Mouse (Mus musculus) left cerebral cortex, postnatal 36 days (tissue): ENCODE results near the gene Mfsd2b. TPM values are rescaled to one million over a fixed set of nuclear protein-coding genes. Genes with fewer than 3 reads are reported as not detected.

Experiments used
- DNase-seq, 2 experiments: peaks; one replicate each; pipeline ENCODE4 v3.0.0; 2021 to 2022; ENCODE audit warnings: low spot score in 2 of 2, mixed read lengths in 1 of 2
- intact Hi-C: fragments of 180-260 bp; cut with DNase I; formaldehyde crosslinking; loops from one replicate; pipeline ENCODE4 v1.15.1; 2025
- total RNA-seq, 2 experiments: library from RNA; stranded (reverse); gene quantifications; 2 replicates each; pipeline ENCODE4 v1.2.3; 2021

Mfsd2b gene
- total RNA-seq, 2 experiments from 2014 or later, result 0.54 to 1.1 TPM

DNA sequence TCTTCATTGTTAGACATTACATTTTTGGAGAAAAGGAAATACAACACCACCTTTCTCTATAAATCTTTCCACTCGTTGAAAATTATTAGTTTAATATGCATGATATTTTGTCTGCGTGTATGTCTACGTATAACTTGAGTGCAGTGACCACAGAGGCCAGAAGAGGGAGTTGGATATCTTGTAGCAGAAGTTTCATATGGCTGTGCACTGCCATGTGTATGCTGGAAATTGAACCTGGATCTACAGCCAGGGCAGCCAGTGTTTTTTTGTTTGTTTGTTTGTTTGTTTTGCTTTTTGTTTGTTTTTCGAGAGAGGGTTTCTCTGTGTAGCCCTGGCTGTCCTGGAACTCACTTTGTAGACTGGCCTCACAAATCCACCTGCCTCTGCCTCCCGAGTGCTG, 4.9 kb upstream of the Mfsd2b start:
- no peak for DNase-seq
- intact Hi-C loops, result no loop called here

GRCm38 (mm10) chr12:4878296-4878783, 4.2 kb upstream of the Mfsd2b start:
- DNase-seq, result no peak
- intact Hi-C loops, result no loop called here

GRCm38 (mm10) chr12:4875623-4876022, 1.5 kb upstream of the Mfsd2b start:
- intact Hi-C loops, result no loop called here
- DNase-seq, result no peak

- DNase-seq, result no peak
- intact Hi-C loops, result no loop called here
Measured at GRCm38 (mm10) chr12:4873531-4873930, 628 bp downstream of the Mfsd2b start.

DNA sequence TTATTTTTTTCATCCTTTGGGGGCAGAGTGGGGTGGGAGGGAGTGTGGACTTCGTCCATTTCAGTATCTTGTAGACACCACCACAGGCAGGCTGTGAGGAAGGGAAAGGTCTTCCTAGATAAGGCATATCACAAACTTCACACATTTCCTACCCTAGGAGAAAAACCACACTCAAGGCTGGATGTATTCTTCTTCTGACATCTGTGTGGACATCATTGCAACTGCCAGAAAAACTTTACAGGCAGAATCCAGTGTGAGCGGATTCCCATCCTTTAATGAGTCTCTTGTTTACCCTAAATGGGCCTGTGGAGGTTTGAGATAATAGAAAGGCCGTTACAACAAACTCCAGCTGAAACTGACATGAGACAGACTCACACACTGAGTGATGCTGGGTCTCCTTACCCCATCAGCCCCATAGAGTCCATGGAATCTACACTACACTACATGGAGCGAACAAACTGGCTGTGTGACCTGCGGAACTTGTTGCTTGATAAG, 1.1 kb downstream of the Mfsd2b start:
- intact Hi-C loops, result no loop called here
- no peak for DNase-seq

- intact Hi-C loops, result no loop called here
- no peak for DNase-seq
Measured at GRCm38 (mm10) chr12:4872273-4872672, 1.9 kb downstream of the Mfsd2b start.

- DNase-seq, result no peak
- intact Hi-C loops, result no loop called here
Measured at GRCm38 (mm10) chr12:4871260-4871659, 2.9 kb downstream of the Mfsd2b start.

- intact Hi-C loops, result no loop called here
Measured at GRCm38 (mm10) chr12:4868924-4869323, 5.2 kb downstream of the Mfsd2b start.

GRCm38 (mm10) chr12:4864338-4864690, 9.8 kb downstream of the Mfsd2b start:
- peak; percentile 34 to 42 for DNase-seq

More at GRCm38 (mm10) chr12:4868924-4869323, 5.2 kb downstream of the Mfsd2b start:
- no peak for DNase-seq

DNA sequence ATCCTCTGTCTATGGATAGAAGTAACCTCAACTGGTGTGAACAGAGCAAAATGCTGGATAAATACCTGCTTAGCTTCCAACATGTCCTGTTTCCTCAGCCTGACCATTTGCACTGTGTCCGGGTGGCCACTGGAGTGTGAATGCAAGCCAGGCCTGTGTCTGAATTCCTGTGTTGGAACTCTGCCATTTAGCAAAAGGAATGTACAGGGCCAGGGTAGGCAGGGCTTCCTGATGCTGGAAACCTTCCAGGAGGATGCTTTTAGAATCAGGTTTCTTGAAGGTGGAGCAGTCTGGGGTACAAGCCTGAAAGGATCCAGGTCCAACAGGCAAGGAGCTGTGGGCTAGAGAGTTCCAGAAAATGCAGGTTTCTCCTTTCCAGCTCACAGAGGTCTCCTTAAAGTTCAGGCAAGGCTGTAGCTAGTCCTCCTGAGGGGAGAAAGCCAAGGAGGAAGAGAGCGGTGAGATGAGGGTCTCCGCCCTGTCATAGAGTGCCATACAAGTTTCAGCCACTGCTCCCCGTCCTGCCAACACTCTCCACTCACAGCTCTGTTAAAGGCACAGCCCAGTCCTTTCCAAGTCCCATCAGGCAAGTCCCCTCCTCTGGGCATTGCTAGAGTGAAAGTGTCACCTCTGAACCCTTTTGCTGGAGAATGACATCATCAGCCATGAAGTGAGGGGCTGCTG, 10.4 kb downstream of the Mfsd2b start:
- no peak for DNase-seq
- intact Hi-C loops, result no loop called here

More at GRCm38 (mm10) chr12:4864338-4864690, 9.8 kb downstream of the Mfsd2b start:
- intact Hi-C loops, result no loop called here

- DNase-seq, result no peak
Measured at GRCm38 (mm10) chr12:4862672-4863071, 11.5 kb downstream of the Mfsd2b start.

GRCm38 (mm10) chr12:4859241-4859914, 14.8 kb downstream of the Mfsd2b start:
- intact Hi-C loops, result no loop called here
- DNase-seq, result no peak

More at GRCm38 (mm10) chr12:4862672-4863071, 11.5 kb downstream of the Mfsd2b start:
- intact Hi-C loops, result no loop called here

DNA sequence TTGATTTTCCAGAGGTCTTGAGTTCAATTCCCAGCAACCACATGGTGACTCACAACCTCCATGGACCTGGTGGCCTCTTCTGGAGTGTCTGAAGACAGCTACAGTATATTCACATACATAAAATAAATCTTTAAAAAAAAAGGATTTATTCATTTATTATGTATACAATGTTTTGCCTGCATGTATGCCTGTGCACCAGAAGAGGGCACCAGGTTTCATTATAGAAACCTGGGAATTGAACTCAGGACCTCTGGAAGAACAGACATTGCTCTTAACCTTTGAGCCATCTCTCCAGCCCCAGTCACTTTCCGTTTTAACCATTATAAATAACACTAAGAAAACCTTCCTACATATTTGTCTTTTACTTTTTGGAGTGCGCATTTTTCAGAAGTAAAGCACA, 17.3 kb downstream of the Mfsd2b start:
- intact Hi-C loops, result no loop called here

GRCm38 (mm10) chr12:4856160-4856559, 18.0 kb downstream of the Mfsd2b start:
- no peak for DNase-seq
- intact Hi-C loops, result no loop called here

More for the DNA sequence above, 17.3 kb downstream of the Mfsd2b start:
- no peak for DNase-seq

DNA sequence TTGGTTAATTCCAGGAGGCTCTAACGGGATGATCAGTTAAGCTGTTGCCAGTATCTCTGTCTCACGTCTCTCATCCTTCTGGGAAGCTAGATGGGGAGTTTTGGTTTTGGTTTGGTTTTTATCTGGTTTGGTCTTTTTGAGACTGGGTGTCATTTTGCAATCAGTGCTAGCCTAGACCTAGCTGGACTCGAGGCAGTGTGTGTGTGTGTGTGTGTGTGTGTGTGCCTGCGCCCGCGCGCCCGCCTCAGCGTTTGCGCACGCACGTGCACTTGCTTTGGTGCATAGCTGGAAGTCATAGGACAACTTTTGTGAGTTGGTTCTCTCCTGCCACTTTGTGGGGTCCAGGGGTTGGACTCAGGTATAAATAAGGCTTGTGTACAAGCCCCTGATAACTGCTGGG, 30.4 kb downstream of the Mfsd2b start:
- DNase-seq, result no peak
- intact Hi-C loops, result loop anchor here (5.0 kb wide), 1 partner anchor 64 kb away; the partner anchor contains the start of gene Ubxn2a

DNA sequence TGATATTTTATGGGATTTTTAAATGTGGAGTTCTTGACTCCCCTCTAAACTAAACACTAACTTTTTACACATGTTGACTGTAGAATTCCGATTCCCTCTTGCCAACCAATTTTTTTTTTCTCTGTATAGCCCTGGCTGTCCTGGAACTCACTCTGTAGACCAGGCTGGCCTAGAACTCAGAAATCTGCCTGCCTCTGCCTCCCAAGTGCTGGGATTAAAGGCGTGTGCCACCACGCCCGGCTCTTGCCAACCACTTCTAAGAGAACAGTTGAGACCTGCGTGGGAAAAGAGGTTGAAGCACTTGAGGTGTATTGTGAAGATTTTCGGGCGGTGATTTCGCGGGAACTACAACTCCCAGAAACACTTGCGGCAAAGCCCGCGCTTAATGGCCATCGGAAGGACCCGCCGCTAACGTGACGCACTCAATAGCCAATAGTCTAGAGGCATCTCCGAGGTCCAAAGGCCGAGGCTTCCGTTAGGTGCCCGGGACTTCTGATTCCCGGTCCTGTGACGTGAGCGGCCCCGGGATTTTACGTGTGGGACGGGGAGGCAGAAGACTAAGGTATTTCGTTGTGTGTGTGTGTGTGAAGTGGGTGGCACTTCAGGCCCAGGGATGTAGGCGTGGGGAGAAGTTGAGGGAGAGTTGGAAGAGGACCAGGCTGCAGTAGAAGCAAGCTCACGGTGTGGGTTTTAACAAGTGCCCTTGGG, 31.1 kb downstream of the Mfsd2b start, which contains the start of gene Wdcp:
Gene Wdcp, plus strand, starts transcription at position 414 of the 708 bp plus-strand sequence.
- DNase-seq, result peak; percentile 89 to 90
- intact Hi-C loops, result loop anchor here (5.0 kb wide), 1 partner anchor 64 kb away; the partner anchor contains the start of gene Ubxn2a

GRCm38 (mm10) chr12:4842456-4842855, 31.7 kb downstream of the Mfsd2b start:
- no peak for DNase-seq
- intact Hi-C loops, result loop anchor here (5.0 kb wide), 1 partner anchor 65 kb away; the partner anchor contains the start of gene Ubxn2a

- intact Hi-C loops, result loop anchor here (5.0 kb wide), 1 partner anchor 66 kb away; the partner anchor contains the start of gene Ubxn2a
- DNase-seq, result peak; percentile 46 to 65
Measured at GRCm38 (mm10) chr12:4841392-4841887, 32.7 kb downstream of the Mfsd2b start, which contains the start of gene Fkbp1b. Gene Fkbp1b (minus strand): TSS chr12:4841591.

DNA sequence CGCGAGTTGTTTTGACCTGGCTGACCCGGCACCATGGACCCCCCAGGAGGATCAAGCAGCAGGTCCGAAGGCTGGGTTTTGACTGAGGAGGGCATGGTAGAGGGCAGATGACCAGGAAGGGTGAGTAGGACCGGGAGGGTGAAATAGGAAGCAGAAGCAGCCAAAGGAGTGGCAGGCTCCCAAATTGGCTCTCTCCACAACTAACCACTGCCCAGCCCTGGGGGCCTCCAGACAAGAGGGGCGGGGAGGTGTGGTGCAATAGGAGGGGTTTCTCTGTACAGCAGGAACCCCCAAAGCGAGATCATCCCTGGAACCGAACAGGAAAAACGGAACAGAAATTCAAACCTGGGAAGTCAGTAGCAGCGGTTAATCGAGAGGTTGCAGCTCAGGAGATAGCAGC, 33.4 kb downstream of the Mfsd2b start:
- DNase-seq, result no peak
- intact Hi-C loops, result loop anchor here (5.0 kb wide), 1 partner anchor 67 kb away; the partner anchor contains the start of gene Ubxn2a
